Mouse (Mus musculus): ENCODE measurements around the gene Jade2. TPM values are rescaled to one million over a fixed set of nuclear protein-coding genes. Genes with fewer than 3 reads are reported as not detected.
"Not testable (repeated sequence)": the region's sequence is repeated elsewhere in the genome, so short reads cannot be mapped to it uniquely, and the experiment has no call there.

Gene Jade2
- polyA plus RNA-seq, 1 experiment from 2014 or later: 1.9 TPM

GRCm38 (mm10) chr11:51809632-51810224, 47.7 kb downstream of the Jade2 start:
- no peak overlapping the region for H3K9ac ChIP-seq
- no peaks in the 10 kb centered on the region for H3K27me3 ChIP-seq
- peaks cover 16% of the 10 kb centered on the region for H3K36me3 ChIP-seq
- H3K9me3 ChIP-seq: no peaks in the 10 kb centered on the region
- ATAC-seq (ENCODE audit: insufficient number of reproducible peaks, low FRiP score, low TSS enrichment, low read depth): no peak
- peaks cover 13% of the 10 kb centered on the region; the same call in 1 of the 2 replicates for H3K4me1 ChIP-seq
- 65% methylated on average over 6 of the region's 6 CpGs for WGBS
- H3K4me3 ChIP-seq: no peak overlapping the region
- no peak overlapping the region for H3K27ac ChIP-seq
- H3K4me2 ChIP-seq: no peak overlapping the region

DNA sequence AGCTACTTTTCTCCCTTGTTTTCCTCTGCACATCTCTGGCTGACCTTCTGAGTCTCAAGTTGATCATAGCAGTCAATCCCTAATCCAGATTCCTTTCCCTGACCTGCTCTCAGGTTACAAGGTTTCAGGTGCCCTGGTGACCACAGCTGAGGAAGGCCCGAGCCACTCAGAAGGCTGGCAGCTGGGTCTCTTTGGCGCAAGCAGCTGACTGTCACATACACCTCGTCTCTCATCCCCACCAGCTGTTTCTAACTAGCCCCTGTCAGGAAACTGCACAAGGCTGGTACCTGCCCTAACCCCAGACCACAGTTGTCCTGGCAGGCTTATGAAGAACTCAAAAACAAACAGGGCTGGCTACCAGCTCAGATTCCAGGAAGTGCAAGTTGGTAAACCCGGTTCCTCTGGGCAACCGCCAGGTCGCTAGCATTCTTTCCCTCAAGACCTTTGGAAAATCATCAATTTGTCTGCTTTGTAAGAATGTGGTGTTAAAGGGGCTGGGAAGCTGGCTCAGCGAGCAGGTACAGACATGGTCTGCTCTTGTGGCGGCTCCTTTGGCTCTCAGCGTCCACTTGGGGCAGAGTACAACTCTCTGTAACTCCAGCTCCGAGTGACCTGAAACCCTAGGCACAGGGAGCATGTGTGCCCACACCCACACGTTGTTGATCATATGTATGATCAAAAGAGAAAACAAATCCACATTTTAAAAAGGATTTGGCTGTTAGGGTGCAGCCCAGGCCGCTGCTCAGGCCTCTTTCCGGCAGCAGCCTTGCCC, 50.2 kb downstream of the Jade2 start:
- no peaks in the 10 kb centered on the region for H3K27me3 ChIP-seq
- WGBS: 36% methylated on average over 13 of the region's 13 CpGs
- H3K27ac ChIP-seq: no peak overlapping the region
- H3K4me2 ChIP-seq: no peak overlapping the region
- H3K4me1 ChIP-seq: peaks cover 13% of the 10 kb centered on the region; the same call in 1 of the 2 replicates
- no peak for ATAC-seq (ENCODE audit: insufficient number of reproducible peaks, low FRiP score, low TSS enrichment, low read depth)
- H3K9ac ChIP-seq: no peak overlapping the region
- no peak overlapping the region for H3K4me3 ChIP-seq
- no peaks in the 10 kb centered on the region for H3K36me3 ChIP-seq
- no peaks in the 10 kb centered on the region for H3K9me3 ChIP-seq

DNA sequence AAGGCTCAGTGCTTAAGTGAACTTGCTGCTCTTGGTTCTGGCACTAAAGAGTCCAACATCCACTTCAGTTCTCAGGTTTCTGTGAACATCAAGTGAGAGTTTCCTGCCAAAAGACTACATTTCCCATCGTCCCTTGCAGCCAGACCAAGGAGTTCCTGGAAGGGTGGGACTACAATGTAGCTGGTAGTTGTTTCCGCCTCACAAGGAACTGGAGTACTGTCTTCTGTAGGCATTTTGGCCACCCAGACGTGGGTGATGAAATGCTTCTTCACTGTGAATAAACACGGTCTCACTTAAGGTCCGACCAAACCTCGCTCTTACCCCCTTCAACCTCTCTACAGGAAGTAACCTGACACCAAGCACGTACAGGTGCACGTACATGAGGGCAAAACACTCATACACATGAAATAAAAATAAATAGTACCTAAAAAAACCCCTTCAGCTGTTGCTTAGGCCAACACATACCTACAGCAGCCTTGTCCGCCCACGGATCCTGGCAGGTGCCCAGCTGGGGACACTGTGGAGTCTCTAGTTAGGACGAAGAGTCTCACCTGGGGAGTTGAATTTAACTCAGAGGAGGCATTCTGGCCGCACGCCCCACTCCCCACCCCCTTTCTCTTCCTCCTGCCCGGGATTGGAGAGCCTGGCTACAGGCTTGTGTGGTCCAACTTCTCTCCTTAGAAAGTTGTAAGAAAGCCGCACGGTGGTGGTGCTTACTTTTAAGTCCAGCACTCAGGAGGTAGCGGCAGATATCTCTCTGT, 52.1 kb downstream of the Jade2 start:
- Histone ChIP-seq H3K27ac (peak overlapping the region; percentile 69), H3K9me3 (no peaks in the 10 kb centered on the region), H3K4me3 (peak overlapping the region; percentile 51), H3K4me2 (peak overlapping the region; percentile 79), H3K9ac (0 out of 2 replicates have a peak overlapping the region, but pooled peaks have one; percentile 17), H3K4me1 (peaks cover 13% of the 10 kb centered on the region; the same call in 1 of the 2 replicates), H3K27me3 (no peaks in the 10 kb centered on the region), H3K36me3 (no peaks in the 10 kb centered on the region)
- peak; percentile 65 for ATAC-seq (ENCODE audit: insufficient number of reproducible peaks, low FRiP score, low TSS enrichment, low read depth)
- 19% methylated on average over 17 of the region's 17 CpGs for WGBS

GRCm38 (mm10) chr11:51800634-51801325, 56.7 kb downstream of the Jade2 start:
- H3K9me3 ChIP-seq: no peaks in the 10 kb centered on the region
- no peaks in the 10 kb centered on the region for H3K27me3 ChIP-seq
- H3K36me3 ChIP-seq: no peaks in the 10 kb centered on the region
- no peak for ATAC-seq (ENCODE audit: insufficient number of reproducible peaks, low FRiP score, low TSS enrichment, low read depth)
- H3K27ac ChIP-seq: no peak overlapping the region
- H3K4me1 ChIP-seq: peaks cover 4% of the 10 kb centered on the region; the same call in 1 of the 2 replicates
- H3K9ac ChIP-seq: no peak overlapping the region
- no peak overlapping the region for H3K4me2 ChIP-seq
- H3K4me3 ChIP-seq: no peak overlapping the region
- 38% methylated on average over 8 of the region's 8 CpGs for WGBS

DNA sequence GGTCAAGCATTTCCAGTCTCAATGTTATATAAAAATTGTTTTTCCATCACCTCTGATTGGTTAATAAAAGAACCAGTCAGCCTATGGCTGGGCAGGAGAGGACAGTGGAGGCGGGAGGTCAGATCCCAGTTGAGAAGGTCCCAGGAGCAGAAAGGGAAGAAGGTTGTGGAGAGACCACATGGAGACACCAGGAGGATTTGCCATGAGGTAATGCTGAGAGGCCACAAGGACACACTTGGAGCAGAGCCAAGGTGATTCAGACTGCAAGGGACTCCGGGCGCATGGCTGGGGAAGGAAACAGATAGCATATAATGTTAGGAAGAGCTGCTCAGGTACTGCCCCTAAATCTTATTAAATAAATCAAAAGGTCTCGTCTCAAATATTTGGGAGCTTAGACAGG, 61.2 kb downstream of the Jade2 start:
- H3K4me1 ChIP-seq: no peaks in the 10 kb centered on the region
- H3K27me3 ChIP-seq: no peaks in the 10 kb centered on the region
- H3K4me3 ChIP-seq: no peak overlapping the region
- 72% methylated on average over 4 of the region's 4 CpGs for WGBS
- ATAC-seq (ENCODE audit: insufficient number of reproducible peaks, low FRiP score, low TSS enrichment, low read depth): no peak
- no peak overlapping the region for H3K27ac ChIP-seq
- no peak overlapping the region for H3K4me2 ChIP-seq
- H3K36me3 ChIP-seq: peaks cover 17% of the 10 kb centered on the region
- H3K9me3 ChIP-seq: no peaks in the 10 kb centered on the region
- no peak overlapping the region for H3K9ac ChIP-seq

DNA sequence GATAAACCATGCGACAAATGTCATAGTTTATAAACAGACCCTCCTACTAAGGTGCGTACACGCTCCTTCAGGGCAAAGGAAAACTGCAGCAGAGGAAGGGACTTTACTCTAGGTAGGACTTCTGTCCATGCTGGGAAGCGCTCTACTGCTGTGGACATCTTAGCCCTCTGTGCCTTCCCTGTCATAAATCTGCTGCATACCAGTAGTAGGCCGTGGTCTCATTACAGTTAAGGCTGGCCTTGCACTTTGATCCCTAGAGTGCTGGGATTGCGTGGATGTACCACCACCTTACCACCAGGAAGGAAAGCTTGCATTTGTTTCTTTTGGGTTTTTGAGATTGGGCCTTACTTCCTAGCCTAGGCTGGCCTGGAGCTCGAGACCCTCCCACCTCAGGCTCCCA, 66.8 kb downstream of the Jade2 start:
- WGBS: 93% methylated on average over 7 of the region's 7 CpGs
- Histone ChIP-seq H3K9ac (no peak overlapping the region), H3K4me2 (no peak overlapping the region), H3K4me3 (no peak overlapping the region), H3K27me3 (no peaks in the 10 kb centered on the region), H3K27ac (no peak overlapping the region), H3K4me1 (no peaks in the 10 kb centered on the region), H3K36me3 (peaks cover 67% of the 10 kb centered on the region), H3K9me3 (no peaks in the 10 kb centered on the region)
- no peak for ATAC-seq (ENCODE audit: insufficient number of reproducible peaks, low FRiP score, low TSS enrichment, low read depth)

DNA sequence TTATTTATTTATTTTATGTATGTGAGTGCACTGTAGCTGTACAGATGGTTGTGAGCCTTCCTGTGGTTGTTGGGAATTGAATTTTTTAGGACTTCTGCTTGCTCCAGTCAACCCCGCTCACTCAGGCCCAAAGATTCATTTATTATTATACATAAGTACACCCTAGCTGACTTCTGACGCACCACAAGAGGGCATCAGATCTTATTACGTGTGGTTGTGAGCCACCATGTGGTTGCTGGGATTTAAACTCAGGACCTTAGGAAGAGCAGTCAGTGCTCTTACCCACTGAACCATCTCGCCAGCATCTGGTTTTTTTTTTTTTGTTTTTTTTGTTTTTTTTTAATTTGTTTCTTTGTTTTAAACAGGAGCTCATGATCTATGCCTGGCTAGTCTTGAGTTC, 67.7 kb downstream of the Jade2 start:
- not testable (repeated sequence) for H3K4me1 ChIP-seq; H3K9me3 ChIP-seq; H3K4me2 ChIP-seq; H3K9ac ChIP-seq; H3K27ac ChIP-seq; ATAC-seq (ENCODE audit: insufficient number of reproducible peaks, low FRiP score, low TSS enrichment, low read depth); H3K27me3 ChIP-seq; H3K4me3 ChIP-seq
- peaks cover 69% of the 10 kb centered on the region for H3K36me3 ChIP-seq
- 87% methylated on average over 4 of the region's 4 CpGs for WGBS

- no peaks in the 10 kb centered on the region for H3K4me1 ChIP-seq
- peaks cover 82% of the 10 kb centered on the region for H3K36me3 ChIP-seq
- no peaks in the 10 kb centered on the region for H3K9me3 ChIP-seq
- no peaks in the 10 kb centered on the region for H3K27me3 ChIP-seq
- H3K9ac ChIP-seq: no peak overlapping the region
- ATAC-seq (ENCODE audit: insufficient number of reproducible peaks, low FRiP score, low TSS enrichment, low read depth): no peak
- H3K4me2 ChIP-seq: no peak overlapping the region
- no peak overlapping the region for H3K4me3 ChIP-seq
- WGBS: 92% methylated on average over 6 of the region's 6 CpGs
- no peak overlapping the region for H3K27ac ChIP-seq
Observed at GRCm38 (mm10) chr11:51785926-51786325, 71.5 kb downstream of the Jade2 start.

GRCm38 (mm10) chr11:51782721-51783120, 74.7 kb downstream of the Jade2 start:
- Histone ChIP-seq H3K27ac (no peak overlapping the region), H3K36me3 (peaks cover 69% of the 10 kb centered on the region), H3K4me2 (no peak overlapping the region), H3K27me3 (no peaks in the 10 kb centered on the region), H3K9ac (no peak overlapping the region), H3K4me3 (no peak overlapping the region), H3K9me3 (no peaks in the 10 kb centered on the region), H3K4me1 (no peaks in the 10 kb centered on the region)
- no peak for ATAC-seq (ENCODE audit: insufficient number of reproducible peaks, low FRiP score, low TSS enrichment, low read depth)
- WGBS: 91% methylated on average over 6 of the region's 6 CpGs

DNA sequence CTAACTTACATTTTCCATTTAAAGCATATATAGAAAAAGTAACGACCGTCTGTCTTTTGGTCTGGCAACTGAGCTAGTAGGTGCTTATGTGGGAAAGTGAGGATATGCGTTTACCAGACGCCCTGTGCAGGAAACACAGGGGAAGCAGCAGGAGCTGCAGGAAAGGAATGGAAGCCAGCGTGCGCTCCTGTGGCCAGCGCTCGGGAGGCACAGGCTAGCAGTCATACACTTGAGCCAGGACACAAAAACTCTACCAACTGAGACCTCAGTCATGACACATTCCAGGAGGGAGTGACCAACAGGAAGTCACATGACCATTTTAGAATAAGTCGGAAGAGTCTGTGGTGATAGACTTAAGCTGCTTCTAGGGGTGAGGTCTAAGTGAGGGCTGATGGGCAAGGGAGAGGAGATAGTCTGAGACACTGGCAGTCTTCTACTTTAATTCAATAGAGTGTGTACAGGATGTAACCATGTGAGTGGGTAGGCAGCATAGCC, 76.6 kb downstream of the Jade2 start:
- H3K27me3 ChIP-seq: no peaks in the 10 kb centered on the region
- H3K9me3 ChIP-seq: no peaks in the 10 kb centered on the region
- no peak overlapping the region for H3K27ac ChIP-seq
- no peak overlapping the region for H3K9ac ChIP-seq
- no peaks in the 10 kb centered on the region for H3K4me1 ChIP-seq
- H3K4me3 ChIP-seq: no peak overlapping the region
- WGBS: 81% methylated on average over 9 of the region's 9 CpGs
- peaks cover 54% of the 10 kb centered on the region for H3K36me3 ChIP-seq
- H3K4me2 ChIP-seq: no peak overlapping the region
- no peak for ATAC-seq (ENCODE audit: insufficient number of reproducible peaks, low FRiP score, low TSS enrichment, low read depth)

DNA sequence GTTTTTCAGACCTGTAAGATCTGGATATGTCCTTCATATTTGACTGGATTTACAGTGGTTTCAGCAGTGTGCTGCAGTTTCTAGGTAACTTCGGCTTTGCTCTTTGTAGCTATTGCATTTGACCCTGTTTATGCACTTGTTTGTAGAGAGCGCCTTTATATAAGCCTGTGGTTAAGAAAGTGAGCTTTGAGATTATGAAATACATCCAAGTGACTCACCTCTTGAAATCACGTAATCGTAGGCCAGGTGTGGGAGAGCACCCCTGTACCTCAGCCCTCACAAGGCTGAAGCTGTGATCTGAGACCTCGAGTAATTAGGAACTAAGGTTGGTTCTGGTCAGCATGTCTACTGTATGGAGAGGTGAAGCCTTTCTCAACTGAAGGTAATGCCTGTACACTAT, 80.0 kb downstream of the Jade2 start:
- H3K9ac ChIP-seq: no peak overlapping the region
- H3K36me3 ChIP-seq: peaks cover 31% of the 10 kb centered on the region
- no peak overlapping the region for H3K27ac ChIP-seq
- no peaks in the 10 kb centered on the region for H3K4me1 ChIP-seq
- H3K4me2 ChIP-seq: no peak overlapping the region
- no peak overlapping the region for H3K4me3 ChIP-seq
- no peaks in the 10 kb centered on the region for H3K9me3 ChIP-seq
- no peak for ATAC-seq (ENCODE audit: insufficient number of reproducible peaks, low FRiP score, low TSS enrichment, low read depth)
- WGBS: 85% methylated on average over 5 of the region's 5 CpGs
- no peaks in the 10 kb centered on the region for H3K27me3 ChIP-seq
